Mouse (Mus musculus) hindbrain, embryonic 11.5 days (tissue): ENCODE results near the gene Agmo. TPM values are rescaled to one million over a fixed set of nuclear protein-coding genes. Genes with fewer than 3 reads are reported as not detected.

Experiments
- ATAC-seq: fragments of 200-750 bp; cut with Nextera tagmentation; 2 replicates; pipeline ENCODE4 v1.8.0; 2017; ENCODE audit warnings: mild to moderate bottlenecking, moderate TSS enrichment, moderate library complexity; ENCODE audit not compliant: low FRiP score
- DNase-seq: peaks from one replicate; pipeline ENCODE4 v3.0.0-alpha.2; 2015; ENCODE audit warnings: low spot score
- H3K27ac ChIP-seq: fragments of 300-500 bp; sonication (generic); 2 replicates; pipeline ENCODE4 v1.5.1; 2014; ENCODE audit warnings: mild to moderate bottlenecking, low read depth, low read length
- H3K27me3 ChIP-seq: fragments of 300-500 bp; sonication (generic); 2 replicates; pipeline ENCODE4 v1.6.1; 2014; ENCODE audit warnings: mild to moderate bottlenecking, low read length, moderate library complexity, mixed read lengths; ENCODE audit not compliant: control insufficient read depth, insufficient read depth
- H3K36me3 ChIP-seq: fragments of 300-500 bp; sonication (generic); 2 replicates; pipeline ENCODE4 v1.6.1; 2014; ENCODE audit warnings: mild to moderate bottlenecking, low read length, moderate library complexity, mixed read lengths; ENCODE audit not compliant: control insufficient read depth, insufficient read depth
- H3K4me1 ChIP-seq: fragments of 300-500 bp; sonication (generic); replicated peaks from 2 replicates; pipeline ENCODE4 v1.6.1; 2014; ENCODE audit warnings: low read length, mixed read lengths; ENCODE audit not compliant: control insufficient read depth, insufficient read depth
- H3K4me2 ChIP-seq: fragments of 300-500 bp; sonication (generic); replicated peaks from 2 replicates; pipeline ENCODE4 v1.6.1; 2014; ENCODE audit warnings: mild to moderate bottlenecking, low read depth, low read length
- H3K4me3 ChIP-seq: fragments of 300-500 bp; sonication (generic); 2 replicates; pipeline ENCODE4 v1.5.1; 2014; ENCODE audit warnings: low read depth, low read length
- H3K9ac ChIP-seq: fragments of 300-500 bp; sonication (generic); 2 replicates; pipeline ENCODE4 v1.6.1; 2014; ENCODE audit warnings: low read depth, low read length
- H3K9me3 ChIP-seq: fragments of 300-500 bp; sonication (generic); 2 replicates; pipeline ENCODE4 v1.6.1; 2016; ENCODE audit warnings: low read length; ENCODE audit not compliant: control insufficient read depth
- WGBS: fragments of 180-500 bp; shearing (Covaris S2); extraction: QIAGEN DNeasy Blood & Tissue Kit; methylation state at CpG from one replicate; pipeline ENCODE4 v1.1.7; 2014; 5-methylcytosine and 5-hydroxymethylcytosine counted together
- polyA plus RNA-seq: library from polyadenylated mRNA; unstranded; fragments of >200 nt; fragmentation: Nextera tagmentation; extraction: Ambion mirVana; gene quantifications from 2 replicates; pipeline ENCODE4 v1.2.1, GENCODE M21; 2014

The Agmo gene
- polyA plus RNA-seq, 1 experiment from 2014 or later, result 0.71 TPM

GRCm38 (mm10) chr12:37540994-37541393, 299.6 kb downstream of the Agmo start:
- Histone ChIP-seq H3K27me3 (no peaks in the 10 kb centered on the region), H3K9ac (no peak overlapping the region), H3K27ac (no peak overlapping the region), H3K4me3 (no peak overlapping the region), H3K36me3 (no peaks in the 10 kb centered on the region), H3K9me3 (no peaks in the 10 kb centered on the region), H3K4me1 (no peaks in the 10 kb centered on the region), H3K4me2 (no peak overlapping the region)
- peak; percentile 7 for DNase-seq
- 54% methylated on average over 1 of the region's 1 CpGs for WGBS
- ATAC-seq, result 0 out of 2 replicates have a peak, but pooled peaks have one; percentile 27

- Histone ChIP-seq H3K4me3 (no peak overlapping the region), H3K4me1 (no peaks in the 10 kb centered on the region), H3K27me3 (no peaks in the 10 kb centered on the region), H3K9me3 (no peaks in the 10 kb centered on the region), H3K36me3 (no peaks in the 10 kb centered on the region), H3K4me2 (no peak overlapping the region), H3K9ac (no peak overlapping the region), H3K27ac (no peak overlapping the region)
- DNase-seq (no peak), ATAC-seq (no peak)
- 67% methylated on average over 1 of the region's 1 CpGs for WGBS
These were observed 316.8 kb downstream of the Agmo start for GRCm38 (mm10) chr12:37558284-37558683.

DNA sequence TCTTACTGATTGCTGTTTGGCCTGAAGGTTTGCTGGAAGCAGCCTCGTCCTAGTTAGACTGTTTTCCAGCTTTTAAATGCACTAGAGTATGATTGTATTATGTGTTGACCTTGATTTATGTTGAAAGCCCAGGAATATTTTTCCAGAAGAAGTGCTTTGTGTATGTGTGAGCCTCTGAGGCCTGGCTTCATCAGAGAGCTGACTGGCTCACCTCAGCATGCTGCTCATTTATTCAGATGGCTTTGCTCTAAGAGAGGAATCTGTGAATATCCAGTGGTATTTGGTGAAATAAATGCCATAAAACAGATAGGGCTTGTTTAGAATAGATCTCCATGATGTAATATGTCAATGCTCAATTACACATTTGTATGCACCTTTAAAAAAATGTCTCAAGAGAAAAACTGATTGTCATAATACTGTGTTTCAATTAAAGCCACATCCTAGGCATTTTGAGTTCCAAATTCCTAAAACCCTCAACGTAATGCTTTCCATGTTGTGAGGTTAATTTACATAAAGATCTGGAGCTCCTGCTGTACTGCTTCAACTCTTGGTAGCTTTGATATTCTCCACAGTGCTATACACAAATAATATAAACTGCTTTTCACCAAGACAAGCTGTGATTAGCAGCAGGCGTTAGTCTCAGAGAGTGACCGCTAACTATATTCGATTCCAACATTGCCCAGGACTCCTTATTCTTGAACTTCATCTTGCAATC, 324.6 kb downstream of the Agmo start:
- no peak for DNase-seq
- Histone ChIP-seq H3K4me2 (no peak overlapping the region), H3K4me3 (no peak overlapping the region), H3K36me3 (no peaks in the 10 kb centered on the region), H3K4me1 (no peaks in the 10 kb centered on the region), H3K27ac (no peak overlapping the region), H3K27me3 (no peaks in the 10 kb centered on the region), H3K9me3 (no peaks in the 10 kb centered on the region), H3K9ac (no peak overlapping the region)
- WGBS, result 76% methylated on average over 5 of the region's 5 CpGs
- no peak for ATAC-seq

DNA sequence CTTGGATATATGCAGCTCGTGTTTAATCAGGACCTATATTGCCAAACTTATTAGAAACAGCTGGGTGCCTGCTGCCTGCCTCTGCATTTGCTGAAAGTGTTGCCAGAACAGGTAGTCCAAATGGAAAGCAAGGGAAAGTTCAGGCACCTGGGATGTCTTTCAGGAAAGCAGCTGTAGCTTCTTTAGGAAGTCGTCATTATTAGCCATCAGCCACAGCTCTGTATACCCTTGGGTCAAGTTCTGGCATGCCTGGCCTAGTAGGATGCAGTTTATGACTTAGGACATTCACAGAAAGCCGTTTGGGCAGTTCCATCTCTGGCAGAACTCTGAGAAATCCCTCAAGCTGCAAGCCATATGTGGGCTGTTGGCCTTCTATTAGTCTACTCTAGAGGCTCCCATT, 330.5 kb downstream of the Agmo start:
- WGBS, result 71% methylated on average over 3 of the region's 3 CpGs
- Histone ChIP-seq H3K4me3 (no peak overlapping the region), H3K4me1 (no peaks in the 10 kb centered on the region), H3K27me3 (no peaks in the 10 kb centered on the region), H3K9ac (no peak overlapping the region), H3K36me3 (no peaks in the 10 kb centered on the region), H3K9me3 (no peaks in the 10 kb centered on the region), H3K4me2 (no peak overlapping the region), H3K27ac (no peak overlapping the region)
- ATAC-seq, result no peak
- DNase-seq, result no peak

DNA sequence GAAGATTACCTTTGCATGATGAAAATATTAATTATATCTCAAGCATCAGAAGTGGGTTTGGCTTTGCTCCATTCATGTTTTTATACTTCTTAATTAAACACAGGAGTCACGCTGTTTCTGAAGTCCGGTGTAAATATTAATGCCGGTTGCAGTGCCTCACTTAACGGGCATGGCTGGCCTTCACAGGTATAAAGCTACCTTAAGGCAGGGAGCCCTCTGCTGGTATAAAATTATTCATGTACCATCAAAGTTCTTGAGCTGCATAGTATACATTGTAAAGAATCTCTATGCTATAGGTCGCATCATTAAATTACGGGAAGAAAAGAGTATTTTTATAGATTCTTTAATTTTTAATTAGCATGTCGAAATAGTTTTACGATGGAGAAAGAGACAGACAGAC, 341.3 kb downstream of the Agmo start:
- 79% methylated on average over 8 of the region's 8 CpGs for WGBS
- Histone ChIP-seq H3K9me3 (no peaks in the 10 kb centered on the region), H3K27me3 (no peaks in the 10 kb centered on the region), H3K27ac (no peak overlapping the region), H3K4me2 (no peak overlapping the region), H3K4me1 (no peaks in the 10 kb centered on the region), H3K4me3 (no peak overlapping the region), H3K9ac (no peak overlapping the region), H3K36me3 (no peaks in the 10 kb centered on the region)
- ATAC-seq (0 out of 2 replicates have a peak, but pooled peaks have one; percentile 14), DNase-seq (no peak)

DNA sequence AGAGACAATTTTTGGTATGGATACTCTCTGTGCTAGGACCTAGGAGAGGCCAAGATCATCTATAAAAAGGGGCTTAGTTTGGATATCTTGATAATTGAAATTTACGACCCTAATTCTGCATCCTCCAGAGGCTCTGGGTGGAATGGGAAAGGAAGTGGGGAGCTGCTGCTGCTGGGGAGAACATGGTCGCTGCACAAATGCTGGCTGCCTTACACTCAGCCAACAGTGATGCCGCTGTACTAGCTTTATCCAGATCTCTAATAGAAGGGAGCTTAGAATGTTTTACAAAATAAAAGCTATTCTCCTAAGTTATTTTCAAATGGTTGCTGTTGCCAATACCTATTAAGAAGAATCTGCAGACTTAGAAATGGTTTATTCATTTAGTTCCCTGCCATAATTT, 351.4 kb downstream of the Agmo start:
- H3K9ac ChIP-seq, result no peak overlapping the region
- no peaks in the 10 kb centered on the region for H3K9me3 ChIP-seq
- no peak for ATAC-seq
- no peak for DNase-seq
- H3K4me3 ChIP-seq, result no peak overlapping the region
- no peaks in the 10 kb centered on the region for H3K27me3 ChIP-seq
- H3K4me1 ChIP-seq, result no peaks in the 10 kb centered on the region
- WGBS, result 76% methylated on average over 3 of the region's 3 CpGs
- no peak overlapping the region for H3K27ac ChIP-seq
- no peak overlapping the region for H3K4me2 ChIP-seq
- H3K36me3 ChIP-seq, result no peaks in the 10 kb centered on the region

GRCm38 (mm10) chr12:37612837-37613236, 371.4 kb downstream of the Agmo start:
- WGBS, result 97% methylated on average over 4 of the region's 4 CpGs
- H3K9me3 ChIP-seq, result no peaks in the 10 kb centered on the region
- no peak overlapping the region for H3K27ac ChIP-seq
- H3K4me2 ChIP-seq, result no peak overlapping the region
- ATAC-seq (no peak), DNase-seq (no peak)
- no peak overlapping the region for H3K4me3 ChIP-seq
- H3K4me1 ChIP-seq, result no peaks in the 10 kb centered on the region
- H3K27me3 ChIP-seq, result no peaks in the 10 kb centered on the region
- H3K9ac ChIP-seq, result no peak overlapping the region
- no peaks in the 10 kb centered on the region for H3K36me3 ChIP-seq

- DNase-seq (no peak), ATAC-seq (no peak)
- 90% methylated on average over 2 of the region's 2 CpGs for WGBS
- Histone ChIP-seq H3K4me2 (no peak overlapping the region), H3K36me3 (no peaks in the 10 kb centered on the region), H3K27me3 (no peaks in the 10 kb centered on the region), H3K4me1 (no peaks in the 10 kb centered on the region), H3K9me3 (no peaks in the 10 kb centered on the region), H3K4me3 (no peak overlapping the region), H3K9ac (no peak overlapping the region), H3K27ac (no peak overlapping the region)
These were observed 373.3 kb downstream of the Agmo start for GRCm38 (mm10) chr12:37614769-37615168.

- Histone ChIP-seq H3K27me3 (no peaks in the 10 kb centered on the region), H3K4me1 (no peaks in the 10 kb centered on the region), H3K27ac (no peak overlapping the region), H3K4me3 (no peak overlapping the region), H3K4me2 (no peak overlapping the region), H3K36me3 (no peaks in the 10 kb centered on the region), H3K9ac (no peak overlapping the region), H3K9me3 (no peaks in the 10 kb centered on the region)
- ATAC-seq (no peak), DNase-seq (no peak)
These were observed 382.6 kb downstream of the Agmo start for GRCm38 (mm10) chr12:37624078-37624477.
